Mouse (Mus musculus): ENCODE measurements around the gene Rbbp4. TPM values are rescaled to one million over a fixed set of nuclear protein-coding genes. Genes with fewer than 3 reads are reported as not detected.

Gene Rbbp4
- total RNA-seq, 1 experiment from 2014 or later, result 128 TPM

DNA sequence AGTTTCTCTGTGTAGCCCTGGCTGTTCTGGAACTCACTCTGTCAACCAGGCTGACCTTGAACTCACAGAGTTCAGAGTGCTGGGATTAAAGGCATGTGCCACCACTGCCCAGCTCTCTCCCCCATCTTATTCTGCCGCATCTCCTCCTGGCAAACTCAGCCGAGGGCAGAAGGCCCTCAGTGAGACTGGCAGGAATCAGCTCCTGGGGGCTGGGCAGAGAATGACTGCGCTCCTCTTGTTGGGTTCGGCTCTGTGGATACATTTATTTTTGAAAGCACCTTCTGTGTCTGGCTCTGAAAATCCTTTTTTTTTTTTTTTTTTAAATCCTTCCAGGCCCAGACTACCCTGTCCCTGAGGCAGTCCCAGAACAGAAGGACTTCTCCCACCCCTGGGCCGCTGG is 52.4 kb downstream of the Rbbp4 start:
- no peak for ATAC-seq (replicated peaks in 1 of 2; ENCODE audit: insufficient read depth in 1 of 2, low FRiP score in 2 of 2, low TSS enrichment in 1 of 2, low read depth in 1 of 2, poor library complexity in 2 of 2, severe bottlenecking in 2 of 2)

DNA sequence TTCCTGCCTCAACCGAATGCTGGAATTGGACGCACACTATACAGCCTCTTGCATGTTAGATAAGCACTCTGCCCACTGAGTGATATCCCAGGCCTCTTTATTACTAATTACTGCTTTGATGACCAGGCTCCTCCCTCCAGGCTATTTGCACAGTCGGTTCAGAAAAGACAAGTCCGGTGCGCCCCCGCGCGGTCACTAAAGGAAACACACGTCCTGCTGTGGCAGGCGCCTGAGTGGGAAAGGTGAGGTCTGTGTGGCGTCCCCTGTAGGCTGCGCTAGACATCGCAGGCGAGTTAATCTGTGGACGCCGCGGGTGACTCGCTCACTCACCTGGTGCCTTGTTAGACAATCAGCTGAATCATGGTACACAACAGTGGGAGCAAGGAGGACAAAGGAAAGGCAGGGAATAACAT is 58.7 kb downstream of the Rbbp4 start:
- ATAC-seq (replicated peaks in 1 of 2; ENCODE audit: insufficient read depth in 1 of 2, low FRiP score in 2 of 2, low TSS enrichment in 1 of 2, low read depth in 1 of 2, poor library complexity in 2 of 2, severe bottlenecking in 2 of 2), result peak; percentile 87 to 93

DNA sequence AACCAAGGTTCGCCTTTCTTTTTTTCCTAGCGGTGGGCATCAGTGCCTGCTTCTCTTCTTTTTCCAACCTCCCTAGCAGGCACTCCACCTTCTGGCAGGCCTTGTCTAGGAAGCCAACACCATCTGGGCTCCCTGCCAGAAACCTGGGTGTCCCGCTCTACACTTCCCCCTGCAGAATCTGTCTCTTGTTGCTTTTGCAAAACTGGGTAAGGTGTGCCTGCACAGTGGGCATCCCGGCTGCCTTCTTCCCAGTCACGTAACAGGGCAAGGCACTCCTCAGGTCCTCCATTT is 62.5 kb downstream of the Rbbp4 start:
- ATAC-seq (replicated peaks in 1 of 2; ENCODE audit: insufficient read depth in 1 of 2, low FRiP score in 2 of 2, low TSS enrichment in 1 of 2, low read depth in 1 of 2, poor library complexity in 2 of 2, severe bottlenecking in 2 of 2), result peak; percentile 51 to 61; a peak in 3 of 4 replicates

DNA sequence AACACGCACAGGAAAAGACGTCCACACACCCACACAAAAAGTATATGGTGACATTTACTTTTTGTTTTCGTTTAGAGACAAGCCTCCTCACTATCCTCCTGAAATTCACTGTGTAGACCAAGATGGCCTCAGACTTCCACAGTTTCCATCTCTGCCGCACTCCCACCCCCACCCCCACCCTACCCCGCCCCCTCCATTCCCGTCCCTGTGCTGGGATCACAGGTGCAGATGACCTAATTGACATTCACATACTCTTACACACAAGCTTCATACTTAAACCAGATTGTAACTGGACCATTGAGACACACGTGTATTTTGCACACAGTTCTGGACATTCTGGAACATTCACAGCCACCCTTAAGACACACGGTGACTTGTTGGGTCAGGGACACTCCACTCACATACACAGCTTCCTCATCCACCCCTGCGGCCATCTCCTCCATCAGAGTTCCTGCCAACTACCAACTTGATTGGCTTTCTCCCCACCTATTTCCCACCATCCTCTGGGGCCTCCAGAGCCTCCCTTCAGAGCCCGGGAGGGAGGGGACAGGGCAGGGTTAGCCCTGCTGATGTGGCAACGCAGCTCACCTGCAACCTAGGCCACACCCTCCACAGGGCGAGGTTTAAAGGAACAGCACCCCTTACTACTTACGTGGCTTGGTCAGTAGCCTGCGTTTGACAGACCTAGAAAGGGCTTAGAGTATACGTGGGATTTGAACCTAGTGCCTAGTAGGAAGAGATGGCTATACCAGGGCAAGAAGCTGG is 63.0 kb downstream of the Rbbp4 start:
- ATAC-seq (replicated peaks in 1 of 2; ENCODE audit: insufficient read depth in 1 of 2, low FRiP score in 2 of 2, low TSS enrichment in 1 of 2, low read depth in 1 of 2, poor library complexity in 2 of 2, severe bottlenecking in 2 of 2), result peak; percentile 12 to 30; a peak in 1 of 4 replicates

DNA sequence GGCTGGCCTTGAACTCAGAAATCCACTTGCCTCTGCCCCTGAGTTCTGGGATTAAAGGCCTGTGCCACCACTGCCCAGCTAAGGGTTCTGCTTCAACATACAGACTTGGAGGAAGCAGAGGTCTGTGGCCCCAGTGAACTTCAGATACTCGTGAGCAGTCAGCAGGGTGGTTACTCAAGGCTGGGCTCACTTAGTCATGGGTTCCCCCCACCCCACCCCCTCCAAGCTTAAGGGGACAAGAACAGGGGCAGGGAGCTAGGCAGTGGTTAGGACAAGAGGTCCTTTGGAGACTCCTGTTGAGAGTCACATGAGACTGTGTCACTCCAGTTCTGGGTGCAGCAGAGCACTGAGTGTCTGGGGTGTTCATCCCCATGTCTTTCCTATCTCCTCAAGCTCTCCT is 66.5 kb downstream of the Rbbp4 start:
- ATAC-seq (replicated peaks in 1 of 2; ENCODE audit: insufficient read depth in 1 of 2, low FRiP score in 2 of 2, low TSS enrichment in 1 of 2, low read depth in 1 of 2, poor library complexity in 2 of 2, severe bottlenecking in 2 of 2), result no peak

DNA sequence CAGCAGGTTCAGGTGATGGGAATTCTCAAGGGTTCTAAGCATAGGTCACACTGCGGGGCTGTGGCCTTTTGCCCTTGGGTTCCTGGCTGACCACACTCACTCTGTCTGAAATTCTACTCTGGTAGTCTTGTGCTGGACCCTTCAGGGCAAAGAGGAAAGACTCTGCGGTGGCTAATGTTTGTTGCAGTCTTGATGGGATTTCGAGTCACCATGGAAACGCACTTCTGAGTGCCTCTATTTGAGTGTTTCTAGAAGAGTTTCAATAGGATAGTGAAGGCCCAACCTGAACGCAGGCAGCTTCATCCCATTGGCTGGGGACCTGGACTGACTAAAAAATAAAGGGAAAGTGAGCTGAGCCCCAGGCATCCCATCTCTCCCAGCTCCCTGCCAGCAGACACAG is 68.3 kb downstream of the Rbbp4 start:
- no peak for ATAC-seq (replicated peaks in 1 of 2; ENCODE audit: insufficient read depth in 1 of 2, low FRiP score in 2 of 2, low TSS enrichment in 1 of 2, low read depth in 1 of 2, poor library complexity in 2 of 2, severe bottlenecking in 2 of 2)

DNA sequence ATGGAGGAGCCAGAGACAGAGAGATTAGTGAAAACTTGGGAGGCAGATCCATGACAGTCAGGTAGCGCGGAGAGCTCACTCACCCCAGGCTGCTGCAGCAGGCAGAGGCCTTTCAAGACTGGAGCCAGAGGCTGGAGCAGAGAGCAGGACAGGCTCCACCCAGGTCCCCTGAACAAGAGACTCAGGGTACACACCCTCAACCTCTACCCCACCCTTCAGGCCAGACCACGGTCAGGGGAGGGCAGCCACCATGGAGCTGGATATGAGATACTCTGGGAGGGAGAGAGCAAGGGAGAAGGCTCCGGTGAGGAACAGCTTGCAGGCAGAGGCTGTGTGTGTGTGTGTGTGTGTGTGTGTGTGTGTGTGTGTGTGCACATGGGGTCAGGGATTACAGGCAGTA is 69.0 kb downstream of the Rbbp4 start:
- no peak for ATAC-seq (replicated peaks in 1 of 2; ENCODE audit: insufficient read depth in 1 of 2, low FRiP score in 2 of 2, low TSS enrichment in 1 of 2, low read depth in 1 of 2, poor library complexity in 2 of 2, severe bottlenecking in 2 of 2)

DNA sequence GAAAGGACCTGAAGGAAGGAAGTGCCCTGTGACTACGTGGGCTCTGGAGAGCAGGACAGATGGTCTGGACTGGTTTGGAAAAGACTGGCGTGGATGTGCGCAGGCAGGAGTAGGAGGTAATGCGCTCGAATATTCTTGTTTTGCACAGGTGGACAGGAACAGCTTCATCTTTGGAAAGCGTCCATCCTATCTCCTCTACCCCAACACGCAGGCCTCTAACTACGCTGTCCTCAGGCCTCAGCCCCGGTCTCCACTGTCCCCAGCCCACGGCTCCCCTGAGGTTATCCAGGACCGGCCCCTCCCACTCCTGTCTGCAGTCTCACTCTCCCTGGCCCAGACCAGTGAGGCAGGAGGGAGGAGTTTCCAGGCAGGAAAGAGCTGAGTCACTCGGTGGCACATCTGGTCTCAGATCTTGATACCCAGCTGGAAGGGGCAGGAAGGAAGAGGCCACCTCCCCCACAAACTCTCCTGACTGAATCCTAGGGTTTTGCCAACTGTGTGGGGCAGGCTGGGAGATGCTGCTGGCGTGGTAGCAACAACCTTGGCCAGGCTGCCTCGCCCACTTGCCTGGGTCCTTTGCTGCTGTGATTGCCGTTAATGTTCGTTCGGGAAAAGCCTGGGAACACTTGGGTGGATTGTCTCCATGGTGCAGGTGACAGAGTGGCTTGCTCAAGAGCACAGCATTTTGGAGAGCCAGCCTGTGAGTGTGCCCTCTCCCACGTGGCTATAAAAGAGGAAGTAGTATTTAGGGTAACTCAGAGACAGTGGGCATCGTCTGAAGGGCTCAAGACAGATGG is 71.7 kb downstream of the Rbbp4 start:
- peak; percentile 89 to 97 for ATAC-seq (replicated peaks in 1 of 2; ENCODE audit: insufficient read depth in 1 of 2, low FRiP score in 2 of 2, low TSS enrichment in 1 of 2, low read depth in 1 of 2, poor library complexity in 2 of 2, severe bottlenecking in 2 of 2)

DNA sequence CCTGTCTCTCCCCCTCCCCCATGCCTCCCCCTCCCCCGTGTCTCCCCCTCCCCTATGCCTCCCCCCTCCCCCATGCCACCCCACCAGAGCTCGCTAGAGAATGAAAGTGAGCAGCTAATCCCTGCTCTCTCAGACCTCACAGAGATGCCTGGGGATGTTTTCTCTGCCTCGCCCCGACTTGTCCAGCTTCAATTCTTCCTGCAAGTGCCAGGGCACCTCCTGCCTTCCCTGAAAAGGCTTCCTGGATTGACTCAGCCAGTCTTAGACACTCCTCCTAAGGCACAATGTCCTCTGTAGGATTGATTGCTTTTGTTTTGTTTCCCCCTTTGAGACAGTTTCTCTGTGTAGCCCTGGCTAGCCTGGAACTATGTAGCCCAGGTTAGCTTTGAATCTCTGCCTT is 74.0 kb downstream of the Rbbp4 start, which contains the start of gene C77080:
TSS of gene C77080 (minus strand) at position 209 of the 400 bp plus-strand sequence.
- no peak for ATAC-seq (replicated peaks in 1 of 2; ENCODE audit: insufficient read depth in 1 of 2, low FRiP score in 2 of 2, low TSS enrichment in 1 of 2, low read depth in 1 of 2, poor library complexity in 2 of 2, severe bottlenecking in 2 of 2)

DNA sequence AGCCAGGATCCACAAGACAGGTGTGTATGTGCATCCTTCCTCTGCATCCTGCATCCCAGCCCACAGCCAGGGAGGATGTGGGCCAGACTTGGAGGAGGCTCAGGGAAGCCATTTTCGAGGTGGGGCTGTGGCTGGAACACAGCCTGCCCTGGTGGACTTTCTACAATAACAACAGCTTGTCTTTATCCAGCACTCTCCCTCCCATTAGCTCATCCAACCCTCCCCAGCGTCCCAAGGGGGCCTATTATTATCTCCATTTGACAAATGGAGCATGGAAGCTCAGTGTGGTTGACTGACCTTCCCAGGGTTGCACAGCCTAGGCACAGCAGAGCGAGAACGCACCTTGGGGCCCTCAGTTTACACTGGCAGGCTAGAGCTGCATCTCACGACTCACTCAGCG is 74.5 kb downstream of the Rbbp4 start:
- ATAC-seq (replicated peaks in 1 of 2; ENCODE audit: insufficient read depth in 1 of 2, low FRiP score in 2 of 2, low TSS enrichment in 1 of 2, low read depth in 1 of 2, poor library complexity in 2 of 2, severe bottlenecking in 2 of 2), result no peak

DNA sequence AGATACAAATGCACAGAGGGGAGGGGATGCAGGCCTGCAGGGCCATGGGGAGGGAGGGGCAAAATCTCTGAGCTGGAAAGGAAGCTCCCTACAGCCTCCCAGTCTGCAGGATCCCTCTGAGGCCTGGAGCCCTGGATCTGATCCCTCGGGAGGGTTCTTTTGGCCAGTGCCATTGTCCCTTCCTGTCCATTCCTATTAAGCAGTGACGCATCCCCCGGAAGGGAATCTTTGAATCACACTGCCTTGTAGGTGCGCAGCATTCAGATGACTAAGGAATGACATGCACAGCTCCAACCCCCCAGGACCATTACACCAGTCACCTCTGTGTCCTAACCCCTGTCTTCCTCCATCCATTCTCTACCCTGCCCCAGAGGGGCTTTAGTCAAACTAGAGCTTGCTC is 76.1 kb downstream of the Rbbp4 start:
- ATAC-seq (replicated peaks in 1 of 2; ENCODE audit: insufficient read depth in 1 of 2, low FRiP score in 2 of 2, low TSS enrichment in 1 of 2, low read depth in 1 of 2, poor library complexity in 2 of 2, severe bottlenecking in 2 of 2), result no peak

Other genes starting within 250 kb of the Rbbp4 start
- gene Tmem54, start 229.8 kb downstream of the Rbbp4 start, total RNA-seq (2017), result not detected in 2 replicates
- gene Hpca, start 213.3 kb downstream of the Rbbp4 start, total RNA-seq (2017), result not detected in 2 replicates
- gene Fndc5, start 198.4 kb downstream of the Rbbp4 start, total RNA-seq (2017), result 0.25 TPM in 1 of 2 replicates, not detected in the other
- 31.1 and 36.7 TPM in 2 replicates for gene S100pbp, start 145.6 kb downstream of the Rbbp4 start, total RNA-seq (2017)
- gene Yars, start 145.6 kb downstream of the Rbbp4 start, total RNA-seq (2017), result 50.7 and 55.0 TPM in 2 replicates
- 2.7 and 3.8 TPM in 2 replicates for gene C77080, start 74.0 kb downstream of the Rbbp4 start, total RNA-seq (2017)
- 0.05 TPM in 1 of 2 replicates, not detected in the other for gene Sync, start 47.8 kb downstream of the Rbbp4 start, total RNA-seq (2017)
- 89.1 and 106 TPM in 2 replicates for gene Zbtb8os, start 325 bp upstream of the Rbbp4 start, total RNA-seq (2017)
- 8.1 and 12.2 TPM in 2 replicates for gene Zbtb8a, start 42.7 kb upstream of the Rbbp4 start, total RNA-seq (2017)
- gene Zbtb8b, start 105.5 kb upstream of the Rbbp4 start, total RNA-seq (2017), result not detected in 2 replicates
- 36.2 and 41.3 TPM in 2 replicates for gene Bsdc1, start 126.2 kb upstream of the Rbbp4 start, total RNA-seq (2017)
- not detected in 2 replicates for gene Tssk3, start 155.7 kb upstream of the Rbbp4 start, total RNA-seq (2017)
- gene Fam229a, start 155.8 kb upstream of the Rbbp4 start, total RNA-seq (2017), result not detected in 2 replicates
- gene Marcksl1, start 178.2 kb upstream of the Rbbp4 start, total RNA-seq (2017), result 159 and 228 TPM in 2 replicates
- 104 TPM in 2 replicates for gene Hdac1, start 207.3 kb upstream of the Rbbp4 start, total RNA-seq (2017)
- 27.1 and 36.3 TPM in 2 replicates for gene Lck, start 238.3 kb upstream of the Rbbp4 start, total RNA-seq (2017)
- not detected in 2 replicates for gene Fam167b, start 243.2 kb upstream of the Rbbp4 start, total RNA-seq (2017)

Data from hematopoietic stem cell, adult 5-6 weeks (primary cell).